In genomic region chr1:161896130-161896529, GRCm38 (mm10) we compare ENCODE assay signal across 11 mouse cellular contexts. TPM values are rescaled to one million over a fixed set of nuclear protein-coding genes. Genes with fewer than 3 reads are reported as not detected.
DNase-seq lines count a peak whose midpoint lies in the region; ATAC-seq lines count a peak whose summit lies in the region.
"Had no signal": no experiment of that assay in that cellular context is flagged by ENCODE, and none has a peak within 500 bp of the region (broad histone marks: within the 10 kb centered on the region; RNA-seq: fewer than 3 reads in every experiment).

No protein-coding gene starts in this region.

- peak; percentile 62 for ATAC-seq in granulocyte monocyte progenitor cell, adult 5-6 weeks (replicated peaks; ENCODE audit: poor library complexity, severe bottlenecking)
- peak; percentile 57 for ATAC-seq in monocyte, adult 5-6 weeks (replicated peaks; ENCODE audit: insufficient number of reproducible peaks, low FRiP score, low TSS enrichment, poor library complexity, severe bottlenecking)

- intact Hi-C loops in heart, postnatal 14 days (cut with DNase I): loop anchor here (5.0 kb wide), 1 partner anchor 71 kb away; the partner anchor contains the start of gene Pigc

- DNase-seq in heart, adult 18-20 months: peak; percentile 7 to 10
- DNase-seq in heart, postnatal 14 days: no peak
- peak; percentile 4 for DNase-seq in lung, postnatal 25 days (ENCODE audit: low spot score)
- no peak for DNase-seq in lung, postnatal 10 days
- no peak for DNase-seq in ovary, postnatal 14 days (ENCODE audit: low spot score)
- DNase-seq in right cerebral cortex, postnatal 14 days: no peak
- DNase-seq: cerebellum, adult 11 months; gastrocnemius, postnatal 14 days; layer of hippocampus, postnatal 36 days had no signal

RNA-seq across cellular contexts. Expression of gene Suco, which starts 19.6 kb away (rescaled TPM):
- total RNA-seq in heart, adult 18-20 months (2021): 10 to 100 TPM; 14.1 to 14.8 TPM
- total RNA-seq in heart, postnatal 14 days (2021): 10 to 100 TPM; 15.8 to 18.7 TPM
- total RNA-seq in granulocyte monocyte progenitor cell, adult 5-6 weeks (2014; fragmentation: Nextera tagmentation): 25.1 and 30.5 TPM in 2 replicates
- total RNA-seq in granulocyte monocyte progenitor cell, adult 5-6 weeks (2017): 102 and 110 TPM in 2 replicates
- 123 to 163 TPM (median 160 TPM) in 3 replicates for total RNA-seq in monocyte, adult 5-6 weeks (2017)

Comparison
In these comparisons a context has a peak if more than half of its experiments do, and no peak if none do; other contexts are left out.
1. DNase-seq: peak in heart, adult 18-20 months (2 of 2) and lung, postnatal 25 days (single experiment); none in heart, postnatal 14 days (0 of 2), lung, postnatal 10 days (single experiment), ovary, postnatal 14 days (single experiment) and right cerebral cortex, postnatal 14 days (single experiment).